Mouse (Mus musculus) hindbrain, embryonic 10.5 days (tissue): ENCODE results near the gene Olfr521. TPM values are rescaled to one million over a fixed set of nuclear protein-coding genes. Genes with fewer than 3 reads are reported as not detected.
"Not testable (repeated sequence)": the region's sequence is repeated elsewhere in the genome, so short reads cannot be mapped to it uniquely, and the experiment has no call there.

Experiments
- DNase-seq: peaks from one replicate; pipeline ENCODE4 v3.0.0-alpha.2; 2017; ENCODE audit warnings: low spot score
- H3K27ac ChIP-seq: fragments of 300-500 bp; sonication (generic); 2 replicates; pipeline ENCODE4 v1.5.1; 2016; ENCODE audit warnings: mild to moderate bottlenecking, moderate library complexity
- H3K27me3 ChIP-seq: fragments of 300-500 bp; sonication (generic); 2 replicates; pipeline ENCODE4 v1.6.1; 2016; ENCODE audit warnings: mild to moderate bottlenecking; ENCODE audit not compliant: poor library complexity, insufficient read depth, severe bottlenecking
- H3K36me3 ChIP-seq: fragments of 300-500 bp; sonication (generic); 2 replicates; pipeline ENCODE4 v1.6.1; 2016; ENCODE audit warnings: mild to moderate bottlenecking, moderate library complexity
- H3K4me1 ChIP-seq: fragments of 300-500 bp; sonication (generic); replicated peaks from 2 replicates; pipeline ENCODE4 v1.6.1; 2016; ENCODE audit warnings: mild to moderate bottlenecking
- H3K4me3 ChIP-seq: fragments of 300-500 bp; sonication (generic); 2 replicates; pipeline ENCODE4 v1.5.1; 2016; ENCODE audit warnings: mild to moderate bottlenecking, moderate library complexity
- H3K9me3 ChIP-seq: fragments of 300-500 bp; sonication (generic); 2 replicates; pipeline ENCODE4 v1.6.1; 2016; ENCODE audit warnings: mild to moderate bottlenecking, moderate library complexity
- WGBS: fragments of 180-500 bp; shearing (Covaris S2); methylation state at CpG from one replicate; pipeline ENCODE4 v1.1.7; 2016; 5-methylcytosine and 5-hydroxymethylcytosine counted together
- polyA plus RNA-seq: library from polyadenylated mRNA; unstranded; fragments of >200 nt; fragmentation: Nextera tagmentation; extraction: Ambion mirVana; gene quantifications from 2 replicates; pipeline ENCODE4 v1.2.1, GENCODE M21; 2016

The Olfr521 gene
- polyA plus RNA-seq, 1 experiment from 2014 or later: not detected

- 18% methylated on average over 9 of the region's 9 CpGs for WGBS
- not testable (repeated sequence) for H3K9me3 ChIP-seq, H3K36me3 ChIP-seq, DNase-seq, H3K4me1 ChIP-seq, H3K4me3 ChIP-seq, H3K27ac ChIP-seq, H3K27me3 ChIP-seq
Measured at GRCm38 (mm10) chr7:99818181-99818725, 54.9 kb downstream of the Olfr521 start.

Other genes starting within 250 kb of the Olfr521 start
- 14.6 and 15.0 TPM in 2 replicates for gene Arrb1, start 228.0 kb upstream of the Olfr521 start, polyA plus RNA-seq
- gene Tpbgl, start 136.4 kb upstream of the Olfr521 start, polyA plus RNA-seq: 0.59 and 0.81 TPM in 2 replicates
- gene Slco2b1, start 52.2 kb upstream of the Olfr521 start, polyA plus RNA-seq: 2.3 and 3.5 TPM in 2 replicates
- gene Olfr520, start 33.2 kb upstream of the Olfr521 start, polyA plus RNA-seq: not detected in 2 replicates
- 1.9 and 2.1 TPM in 2 replicates for gene Neu3, start 64.9 kb downstream of the Olfr521 start, polyA plus RNA-seq
- 0.46 and 0.68 TPM in 2 replicates for gene Xrra1, start 95.6 kb downstream of the Olfr521 start, polyA plus RNA-seq
- 352 and 393 TPM in 2 replicates for gene Spcs2, start 100.0 kb downstream of the Olfr521 start, polyA plus RNA-seq
- gene Rnf169, start 216.9 kb downstream of the Olfr521 start, polyA plus RNA-seq: 4.7 and 5.9 TPM in 2 replicates
- 0.37 and 0.56 TPM in 2 replicates for gene Chrdl2, start 242.7 kb downstream of the Olfr521 start, polyA plus RNA-seq